Mouse (Mus musculus) embryonic facial prominence, embryonic 11.5 days (tissue): Measurements from ENCODE around the gene Mypn. TPM values are rescaled to one million over a fixed set of nuclear protein-coding genes. Genes with fewer than 3 reads are reported as not detected.

Experiments used
- ATAC-seq: fragments of 200-750 bp; cut with Nextera tagmentation; replicated peaks from 2 replicates; pipeline ENCODE4 v1.8.0; 2017; ENCODE audit warnings: low read depth; ENCODE audit not compliant: insufficient number of reproducible peaks, low FRiP score, low TSS enrichment
- DNase-seq: peaks from one replicate; pipeline ENCODE4 v3.0.0-alpha.2; 2015; ENCODE audit warnings: low spot score
- H3K27ac ChIP-seq: fragments of 300-500 bp; sonication (generic); replicated peaks from 2 replicates; pipeline ENCODE4 v1.5.1; 2014; ENCODE audit warnings: mild to moderate bottlenecking, low read depth, low read length, control low read depth
- H3K27me3 ChIP-seq: fragments of 300-500 bp; sonication (generic); 2 replicates; pipeline ENCODE4 v1.6.1; 2014; ENCODE audit warnings: mild to moderate bottlenecking, low read length, moderate library complexity, mixed read lengths; ENCODE audit not compliant: control insufficient read depth, insufficient read depth
- H3K36me3 ChIP-seq: fragments of 300-500 bp; sonication (generic); replicated peaks from 2 replicates; pipeline ENCODE4 v1.6.1; 2014; ENCODE audit warnings: low read depth, mild to moderate bottlenecking, low read length, moderate library complexity, mixed read lengths; ENCODE audit not compliant: control insufficient read depth, insufficient read depth
- H3K4me1 ChIP-seq: fragments of 300-500 bp; sonication (generic); 2 replicates; pipeline ENCODE4 v1.6.1; 2014; ENCODE audit warnings: low read length, mixed read lengths; ENCODE audit not compliant: control insufficient read depth, insufficient read depth
- H3K4me2 ChIP-seq: fragments of 300-500 bp; sonication (generic); 2 replicates; pipeline ENCODE4 v1.6.1; 2014; ENCODE audit warnings: low read depth, mild to moderate bottlenecking, control low read depth, low read length, moderate library complexity
- H3K4me3 ChIP-seq: fragments of 300-500 bp; sonication (generic); 2 replicates; pipeline ENCODE4 v1.5.1; 2014; ENCODE audit warnings: low read depth, low read length, control low read depth
- H3K9ac ChIP-seq: fragments of 300-500 bp; sonication (generic); replicated peaks from 2 replicates; pipeline ENCODE4 v1.6.1; 2014; ENCODE audit warnings: mild to moderate bottlenecking, control low read depth, low read length
- H3K9me3 ChIP-seq: fragments of 300-500 bp; sonication (generic); replicated peaks from 2 replicates; pipeline ENCODE4 v1.6.1; 2016; ENCODE audit warnings: mild to moderate bottlenecking, low read length, inconsistent platforms, mixed read lengths; ENCODE audit not compliant: control insufficient read depth
- WGBS: fragments of 180-500 bp; shearing (Covaris S2); extraction: QIAGEN DNeasy Blood & Tissue Kit; methylation state at CpG from one replicate; pipeline ENCODE4 v1.1.7; 2014; 5-methylcytosine and 5-hydroxymethylcytosine counted together
- polyA plus RNA-seq: library from polyadenylated mRNA; unstranded; fragments of >200 nt; fragmentation: Nextera tagmentation; extraction: Ambion mirVana; gene quantifications from 2 replicates; pipeline ENCODE4 v1.2.1, GENCODE M21; 2014

The Mypn gene
- polyA plus RNA-seq: 0.45 TPM in 1 of 2 replicates, not detected in the other

GRCm38 (mm10) chr10:63203728-63204127 is at the start of gene Mypn:
TSS of gene Mypn (minus strand) at chr10:63203952.
- no peaks in the 10 kb centered on the region for H3K36me3 ChIP-seq
- no peak within 1 kb of the TSS for H3K9ac ChIP-seq
- no peaks in the 10 kb centered on the region for H3K27me3 ChIP-seq
- no peaks in the 10 kb centered on the region for H3K4me1 ChIP-seq
- ATAC-seq (no peak), DNase-seq (no peak)
- no peak within 1 kb of the TSS for H3K27ac ChIP-seq
- no peak within 1 kb of the TSS for H3K4me3 ChIP-seq
- H3K4me2 ChIP-seq: no peak within 1 kb of the TSS
- WGBS: 88% methylated on average over 15 of the region's 15 CpGs
- H3K9me3 ChIP-seq: no peaks in the 10 kb centered on the region

- Histone ChIP-seq H3K4me3 (no peak overlapping the region), H3K36me3 (peaks cover 2% of the 10 kb centered on the region; the same call in 1 of the 2 replicates), H3K27ac (no peak overlapping the region), H3K4me2 (no peak overlapping the region), H3K9ac (no peak overlapping the region), H3K9me3 (no peaks in the 10 kb centered on the region), H3K4me1 (no peaks in the 10 kb centered on the region), H3K27me3 (no peaks in the 10 kb centered on the region)
- ATAC-seq: no peak
- WGBS: 94% methylated on average over 6 of the region's 6 CpGs
- DNase-seq: no peak
Measured at GRCm38 (mm10) chr10:63248421-63248820, 44.7 kb upstream of the Mypn start.

GRCm38 (mm10) chr10:63247457-63247856 is 43.7 kb upstream of the Mypn start:
- Histone ChIP-seq H3K4me1 (no peaks in the 10 kb centered on the region), H3K9ac (no peak overlapping the region), H3K27ac (no peak overlapping the region), H3K4me2 (no peak overlapping the region), H3K9me3 (no peaks in the 10 kb centered on the region), H3K36me3 (no peaks in the 10 kb centered on the region), H3K4me3 (no peak overlapping the region), H3K27me3 (no peaks in the 10 kb centered on the region)
- ATAC-seq (no peak), DNase-seq (no peak)
- 87% methylated on average over 7 of the region's 7 CpGs for WGBS

GRCm38 (mm10) chr10:63245846-63246245 is 42.1 kb upstream of the Mypn start:
- no peak for ATAC-seq
- DNase-seq: no peak
- Histone ChIP-seq H3K9me3 (no peaks in the 10 kb centered on the region), H3K4me1 (no peaks in the 10 kb centered on the region), H3K27ac (no peak overlapping the region), H3K36me3 (no peaks in the 10 kb centered on the region), H3K9ac (no peak overlapping the region), H3K4me3 (no peak overlapping the region), H3K27me3 (no peaks in the 10 kb centered on the region), H3K4me2 (no peak overlapping the region)
- 94% methylated on average over 3 of the region's 3 CpGs for WGBS

- peak overlapping the region; percentile 92 for H3K4me3 ChIP-seq
- ATAC-seq (no peak), DNase-seq (peak; percentile 61)
- H3K27ac ChIP-seq: no peak overlapping the region
- no peaks in the 10 kb centered on the region for H3K4me1 ChIP-seq
- 15% methylated on average over 5 of the region's 5 CpGs for WGBS
- peak overlapping the region; percentile 53 for H3K4me2 ChIP-seq
- H3K9me3 ChIP-seq: no peaks in the 10 kb centered on the region
- peak overlapping the region; percentile 96 for H3K9ac ChIP-seq
- no peaks in the 10 kb centered on the region for H3K27me3 ChIP-seq
- no peaks in the 10 kb centered on the region for H3K36me3 ChIP-seq
Measured at GRCm38 (mm10) chr10:63244746-63245145, 41.0 kb upstream of the Mypn start.

GRCm38 (mm10) chr10:63244055-63244671 is 40.4 kb upstream of the Mypn start:
- no peaks in the 10 kb centered on the region for H3K9me3 ChIP-seq
- under 1% methylated on average over 37 of the region's 41 CpGs for WGBS
- peak; percentile 83 for ATAC-seq
- no peaks in the 10 kb centered on the region for H3K4me1 ChIP-seq
- H3K9ac ChIP-seq: peak overlapping the region; percentile 96
- peak overlapping the region; percentile 92 for H3K4me3 ChIP-seq
- peak overlapping the region; percentile 96 for H3K27ac ChIP-seq
- DNase-seq: peak; percentile 40
- no peaks in the 10 kb centered on the region for H3K27me3 ChIP-seq
- no peaks in the 10 kb centered on the region for H3K36me3 ChIP-seq
- H3K4me2 ChIP-seq: peak overlapping the region; percentile 53

GRCm38 (mm10) chr10:63243493-63244054 is 39.8 kb upstream of the Mypn start, which contains the start of gene Herc4:
TSS of gene Herc4 (plus strand) at chr10:63243810.
- H3K9me3 ChIP-seq: no peaks in the 10 kb centered on the region

GRCm38 (mm10) chr10:63242798-63243435 is 39.2 kb upstream of the Mypn start:
- Histone ChIP-seq H3K9ac (peak overlapping the region; percentile 2; the same call in 1 of the 2 replicates), H3K27ac (no peak overlapping the region), H3K4me3 (peak overlapping the region; percentile 92), H3K36me3 (no peaks in the 10 kb centered on the region), H3K4me2 (peak overlapping the region; percentile 17), H3K9me3 (no peaks in the 10 kb centered on the region), H3K27me3 (no peaks in the 10 kb centered on the region), H3K4me1 (no peaks in the 10 kb centered on the region)
- no peak for ATAC-seq
- 28% methylated on average over 12 of the region's 12 CpGs for WGBS
- DNase-seq: no peak

More at GRCm38 (mm10) chr10:63243493-63244054, 39.8 kb upstream of the Mypn start, which contains the start of gene Herc4:
- no peaks in the 10 kb centered on the region for H3K36me3 ChIP-seq
- ATAC-seq (peak; percentile 99), DNase-seq (peak; percentile 93)
- H3K4me1 ChIP-seq: no peaks in the 10 kb centered on the region
- peak within 1 kb of the TSS; percentile 53 for H3K4me2 ChIP-seq
- peak within 1 kb of the TSS; percentile 92 for H3K4me3 ChIP-seq
- no peaks in the 10 kb centered on the region for H3K27me3 ChIP-seq
- peak within 1 kb of the TSS; percentile 96 for H3K27ac ChIP-seq
- H3K9ac ChIP-seq: peak within 1 kb of the TSS; percentile 96
- under 1% methylated on average over 41 of the region's 44 CpGs for WGBS
